Mouse (Mus musculus) regulatory T cell (primary cell): ENCODE results near the gene U2af2.

ENCODE experiments used
- in situ Hi-C: fragments of 300-600 bp; cut with MboI, MseI; formaldehyde crosslinking; loops from one replicate; pipeline ENCODE4 v1.15.1; 2025; ENCODE audit warnings: high pct_unique_total_duplicates

The U2af2 gene

GRCm38 (mm10) chr7:5036136-5036535 lies 25.8 kb upstream of the U2af2 start:
- in situ Hi-C loops, result no loop called here

- in situ Hi-C loops, result no loop called here
These were observed 24.9 kb upstream of the U2af2 start for GRCm38 (mm10) chr7:5037026-5037425.

- in situ Hi-C loops, result no loop called here
These were observed 24.5 kb upstream of the U2af2 start for GRCm38 (mm10) chr7:5037467-5037866.

GRCm38 (mm10) chr7:5038109-5038732 lies 23.7 kb upstream of the U2af2 start, which contains the start of gene Zfp784:
Zfp784 (minus strand) TSS chr7:5038446.
- in situ Hi-C loops, result no loop called here

- in situ Hi-C loops, result no loop called here
These were observed 23.0 kb upstream of the U2af2 start for GRCm38 (mm10) chr7:5038940-5039339.

GRCm38 (mm10) chr7:5044981-5045380 lies 17.0 kb upstream of the U2af2 start:
- in situ Hi-C loops, result no loop called here

- in situ Hi-C loops, result no loop called here
These were observed 15.8 kb upstream of the U2af2 start for GRCm38 (mm10) chr7:5046112-5046511.

- in situ Hi-C loops, result no loop called here
These were observed 14.6 kb upstream of the U2af2 start for GRCm38 (mm10) chr7:5047313-5047712.

GRCm38 (mm10) chr7:5051193-5052192 lies 10.4 kb upstream of the U2af2 start, which contains the start of gene Zfp580:
Zfp580 (plus strand) TSS chr7:5051538.
- in situ Hi-C loops, result loop anchor here (5.0 to 25.0 kb wide), 2 partner anchors 109 to 914 kb away; partner anchors contain the start of gene Leng8

GRCm38 (mm10) chr7:5052438-5052837 lies 9.5 kb upstream of the U2af2 start:
- in situ Hi-C loops, result loop anchor here (5.0 to 25.0 kb wide), 2 partner anchors 110 to 915 kb away; partner anchors contain the start of gene Leng8

- in situ Hi-C loops, result loop anchor here (5.0 to 25.0 kb wide), 2 partner anchors 111 to 916 kb away; partner anchors contain the start of gene Leng8
These were observed 9.0 kb upstream of the U2af2 start for GRCm38 (mm10) chr7:5052931-5053343.

GRCm38 (mm10) chr7:5053456-5054179 lies 8.3 kb upstream of the U2af2 start:
- in situ Hi-C loops, result loop anchor here (5.0 to 25.0 kb wide), 2 partner anchors 111 to 916 kb away; partner anchors contain the start of gene Leng8

- in situ Hi-C loops, result loop anchor here (5.0 to 25.0 kb wide), 2 partner anchors 34 to 919 kb away; partner anchors contain the start of genes Ccdc106, Leng8 and Zfp865
These were observed 5.2 kb upstream of the U2af2 start for GRCm38 (mm10) chr7:5056651-5057263.

- in situ Hi-C loops, result loop anchor here (5.0 to 25.0 kb wide), 2 partner anchors 35 to 920 kb away; partner anchors contain the start of genes Ccdc106, Leng8 and Zfp865
These were observed 4.6 kb upstream of the U2af2 start for GRCm38 (mm10) chr7:5057381-5057780.

GRCm38 (mm10) chr7:5057804-5058203 lies 4.1 kb upstream of the U2af2 start:
- in situ Hi-C loops, result loop anchor here (5.0 to 25.0 kb wide), 2 partner anchors 36 to 921 kb away; partner anchors contain the start of genes Ccdc106, Leng8 and Zfp865

- in situ Hi-C loops, result loop anchor here (5.0 to 25.0 kb wide), 2 partner anchors 36 to 921 kb away; partner anchors contain the start of genes Ccdc106, Leng8 and Zfp865
These were observed 3.3 kb upstream of the U2af2 start for GRCm38 (mm10) chr7:5058631-5059030.

GRCm38 (mm10) chr7:5059421-5059820 lies 2.5 kb upstream of the U2af2 start:
- in situ Hi-C loops, result loop anchor here (5.0 to 25.0 kb wide), 2 partner anchors 37 to 922 kb away; partner anchors contain the start of genes Ccdc106, Leng8 and Zfp865

- in situ Hi-C loops, result loop anchor here (25.0 kb wide), 1 partner anchor 923 kb away; the partner anchor contains the start of gene Leng8
These were observed 1.7 kb upstream of the U2af2 start for GRCm38 (mm10) chr7:5060239-5060731.

GRCm38 (mm10) chr7:5060944-5061773 lies 784 bp upstream of the U2af2 start:
- in situ Hi-C loops, result loop anchor here (25.0 kb wide), 1 partner anchor 924 kb away; the partner anchor contains the start of gene Leng8
